Mouse (Mus musculus) adrenal gland, postnatal 36 days (tissue): ENCODE data around the gene Psmb6. TPM values are rescaled to one million over a fixed set of nuclear protein-coding genes. Genes with fewer than 3 reads are reported as not detected.
"Not testable (repeated sequence)": the region's sequence is repeated elsewhere in the genome, so short reads cannot be mapped to it uniquely, and the experiment has no call there.

Experiments
- DNase-seq, 2 experiments: peaks; one replicate each; pipeline ENCODE4 v3.0.0; 2021; ENCODE audit warnings: mixed read lengths in 1 of 2
- total RNA-seq, 2 experiments: library from RNA; stranded (reverse); gene quantifications; 2 replicates each; pipeline ENCODE4 v1.2.3; 2021

Psmb6 gene
- total RNA-seq, 2 experiments from 2014 or later = 282 to 297 TPM

GRCm38 (mm10) chr11:70523306-70523989 is 1.7 kb upstream of the Psmb6 start:
- not testable (repeated sequence) for DNase-seq

- no peak for DNase-seq
Measured at GRCm38 (mm10) chr11:70524782-70525181, 385 bp upstream of the Psmb6 start.

GRCm38 (mm10) chr11:70525726-70526125 is 559 bp downstream of the Psmb6 start:
- no peak for DNase-seq

- no peak for DNase-seq
Measured at GRCm38 (mm10) chr11:70526211-70526610, 1.0 kb downstream of the Psmb6 start.

GRCm38 (mm10) chr11:70528610-70529009 is 3.4 kb downstream of the Psmb6 start:
- DNase-seq = no peak

- DNase-seq = not testable (repeated sequence)
Measured at GRCm38 (mm10) chr11:70531065-70531464, 5.9 kb downstream of the Psmb6 start.

GRCm38 (mm10) chr11:70532839-70533238 is 7.7 kb downstream of the Psmb6 start, which contains the start of gene Gm40193:
TSS of gene Gm40193 (minus strand) at chr11:70532939.
- DNase-seq = no peak

- no peak for DNase-seq
Measured at GRCm38 (mm10) chr11:70539423-70539822, 14.3 kb downstream of the Psmb6 start.

GRCm38 (mm10) chr11:70539877-70540587 is 14.9 kb downstream of the Psmb6 start, which contains the start of gene Pld2:
TSS of gene Pld2 (plus strand) at chr11:70540064.
- DNase-seq = peak; percentile 93 to 94

- DNase-seq = no peak
Measured at GRCm38 (mm10) chr11:70540928-70541327, 15.8 kb downstream of the Psmb6 start.

GRCm38 (mm10) chr11:70541415-70541814 is 16.2 kb downstream of the Psmb6 start:
- no peak for DNase-seq

- no peak for DNase-seq
Measured at GRCm38 (mm10) chr11:70544496-70544895, 19.3 kb downstream of the Psmb6 start.

GRCm38 (mm10) chr11:70551526-70551925 is 26.4 kb downstream of the Psmb6 start:
- DNase-seq = no peak

GRCm38 (mm10) chr11:70553940-70554339 is 28.8 kb downstream of the Psmb6 start:
- no peak for DNase-seq

- no peak for DNase-seq
Measured at GRCm38 (mm10) chr11:70557545-70557944, 32.4 kb downstream of the Psmb6 start.

GRCm38 (mm10) chr11:70561937-70562286 is 36.7 kb downstream of the Psmb6 start:
- no peak for DNase-seq

- DNase-seq = peak; percentile 93 to 95
Measured at GRCm38 (mm10) chr11:70562287-70562994, 37.3 kb downstream of the Psmb6 start, which contains the start of gene Mink1. TSS of gene Mink1 (plus strand) at chr11:70562881.

GRCm38 (mm10) chr11:70562995-70563469 is 37.9 kb downstream of the Psmb6 start:
- DNase-seq = no peak

GRCm38 (mm10) chr11:70563470-70564275 is 38.5 kb downstream of the Psmb6 start:
- peak in 1 of 2 experiments; percentile 25 for DNase-seq

- no peak for DNase-seq
Measured at GRCm38 (mm10) chr11:70564276-70564873, 39.2 kb downstream of the Psmb6 start.

- no peak for DNase-seq
Measured at GRCm38 (mm10) chr11:70566586-70566985, 41.4 kb downstream of the Psmb6 start.
